Mouse (Mus musculus) midbrain, embryonic 14.5 days (tissue): Measurements from ENCODE around the gene Atp7b. TPM values are rescaled to one million over a fixed set of nuclear protein-coding genes. Genes with fewer than 3 reads are reported as not detected.

Experiments used
- ATAC-seq: fragments of 200-750 bp; cut with Nextera tagmentation; 2 replicates; pipeline ENCODE4 v1.8.0; 2017; ENCODE audit warnings: moderate number of reproducible peaks, moderate library complexity; ENCODE audit not compliant: low FRiP score, low TSS enrichment
- DNase-seq: peaks from one replicate; pipeline ENCODE4 v3.0.0-alpha.2; 2015
- H3K27ac ChIP-seq: fragments of 300-500 bp; sonication (generic); replicated peaks from 2 replicates; pipeline ENCODE4 v1.5.1; 2014; ENCODE audit warnings: mild to moderate bottlenecking, low read depth, low read length, moderate library complexity
- H3K27me3 ChIP-seq: fragments of 300-500 bp; sonication (generic); 2 replicates; pipeline ENCODE4 v1.6.1; 2014; ENCODE audit warnings: low read length, control low read depth, mixed read lengths; ENCODE audit not compliant: control insufficient read depth, insufficient read depth
- H3K36me3 ChIP-seq: fragments of 300-500 bp; sonication (generic); 2 replicates; pipeline ENCODE4 v1.6.1; 2014; ENCODE audit warnings: low read length, control low read depth; ENCODE audit not compliant: control insufficient read depth, insufficient read depth
- H3K4me1 ChIP-seq: fragments of 300-500 bp; sonication (generic); 2 replicates; pipeline ENCODE4 v1.6.1; 2014; ENCODE audit warnings: mild to moderate bottlenecking, antibody characterized with exemption, low read length, control low read depth; ENCODE audit not compliant: control insufficient read depth, insufficient read depth
- H3K4me2 ChIP-seq: fragments of 300-500 bp; sonication (generic); 2 replicates; pipeline ENCODE4 v1.6.1; 2014; ENCODE audit warnings: mild to moderate bottlenecking, low read length, moderate library complexity
- H3K4me3 ChIP-seq: fragments of 300-500 bp; sonication (generic); replicated peaks from 2 replicates; pipeline ENCODE4 v1.5.1; 2014; ENCODE audit warnings: low read depth, low read length
- H3K9ac ChIP-seq: fragments of 300-500 bp; sonication (generic); replicated peaks from 2 replicates; pipeline ENCODE4 v1.6.1; 2014; ENCODE audit warnings: mild to moderate bottlenecking, low read length, moderate library complexity
- H3K9me3 ChIP-seq: fragments of 300-500 bp; sonication (generic); 2 replicates; pipeline ENCODE4 v1.6.1; 2016; ENCODE audit warnings: low read length, control low read depth, mixed read lengths; ENCODE audit not compliant: control insufficient read depth
- WGBS: fragments of 180-500 bp; shearing (Covaris S2); extraction: QIAGEN DNeasy Blood & Tissue Kit; methylation state at CpG from one replicate; pipeline ENCODE4 v1.1.7; 2014; 5-methylcytosine and 5-hydroxymethylcytosine counted together
- polyA plus RNA-seq: library from polyadenylated mRNA; unstranded; fragments of >200 nt; fragmentation: Nextera tagmentation; extraction: Ambion mirVana; gene quantifications from 2 replicates; pipeline ENCODE4 v1.2.1, GENCODE M21; 2014

The Atp7b gene
- polyA plus RNA-seq, 1 experiment from 2014 or later = 1.5 TPM

DNA sequence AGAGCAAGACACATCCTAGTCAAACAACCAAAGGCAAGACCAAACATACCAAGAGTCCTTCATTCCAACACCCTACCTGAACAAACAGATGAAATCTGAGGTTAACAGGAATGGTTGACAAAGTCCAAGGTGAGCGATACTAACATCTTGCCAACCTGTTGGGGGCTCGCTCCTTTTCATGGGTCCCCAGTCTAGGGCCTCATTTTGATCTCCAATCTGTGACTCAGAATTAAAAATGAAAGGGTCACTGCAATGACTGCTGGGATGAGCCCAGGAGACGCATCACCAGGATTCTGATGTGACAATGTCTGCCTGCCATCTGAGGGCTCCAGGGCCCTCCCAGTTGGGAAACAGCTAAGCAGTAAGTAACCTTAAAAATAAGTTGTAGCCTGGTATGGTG lies 90.6 kb downstream of the Atp7b start, which contains the start of gene Ccdc70:
Gene Ccdc70 (plus strand): TSS at position 301 of the 400 bp plus-strand sequence.
- no peak within 1 kb of the TSS for H3K9ac ChIP-seq
- H3K9me3 ChIP-seq = no peaks in the 10 kb centered on the region
- no peak for ATAC-seq
- no peaks in the 10 kb centered on the region for H3K27me3 ChIP-seq
- no peak within 1 kb of the TSS for H3K4me3 ChIP-seq
- WGBS = 92% methylated on average over 3 of the region's 3 CpGs
- no peak within 1 kb of the TSS for H3K27ac ChIP-seq
- DNase-seq = no peak
- H3K4me1 ChIP-seq = no peaks in the 10 kb centered on the region
- no peak within 1 kb of the TSS for H3K4me2 ChIP-seq
- no peaks in the 10 kb centered on the region for H3K36me3 ChIP-seq

DNA sequence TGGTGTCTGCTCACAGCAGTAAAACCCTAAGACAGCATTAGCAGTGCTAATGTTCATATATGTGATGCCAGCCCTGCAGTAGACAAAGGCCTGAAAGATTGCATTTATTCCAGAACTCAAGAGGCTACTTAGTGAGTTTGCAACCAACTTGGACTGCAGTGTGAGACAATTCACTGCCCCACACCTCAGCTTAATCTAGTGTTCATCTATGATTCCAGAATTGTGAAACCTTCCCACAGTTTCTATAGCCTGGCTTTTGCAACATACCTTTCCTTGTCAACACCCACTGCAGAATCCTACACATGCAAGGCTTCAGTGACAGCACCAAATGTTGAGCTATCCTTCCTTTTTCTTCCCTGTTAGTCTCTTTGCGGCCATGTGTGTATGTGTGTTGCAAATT lies 93.5 kb downstream of the Atp7b start:
- H3K9ac ChIP-seq = no peak overlapping the region
- H3K9me3 ChIP-seq = no peaks in the 10 kb centered on the region
- no peak overlapping the region for H3K4me3 ChIP-seq
- 95% methylated on average over 1 of the region's 1 CpGs for WGBS
- no peaks in the 10 kb centered on the region for H3K36me3 ChIP-seq
- no peaks in the 10 kb centered on the region for H3K4me1 ChIP-seq
- ATAC-seq (no peak), DNase-seq (no peak)
- no peaks in the 10 kb centered on the region for H3K27me3 ChIP-seq
- no peak overlapping the region for H3K27ac ChIP-seq
- H3K4me2 ChIP-seq = no peak overlapping the region

DNA sequence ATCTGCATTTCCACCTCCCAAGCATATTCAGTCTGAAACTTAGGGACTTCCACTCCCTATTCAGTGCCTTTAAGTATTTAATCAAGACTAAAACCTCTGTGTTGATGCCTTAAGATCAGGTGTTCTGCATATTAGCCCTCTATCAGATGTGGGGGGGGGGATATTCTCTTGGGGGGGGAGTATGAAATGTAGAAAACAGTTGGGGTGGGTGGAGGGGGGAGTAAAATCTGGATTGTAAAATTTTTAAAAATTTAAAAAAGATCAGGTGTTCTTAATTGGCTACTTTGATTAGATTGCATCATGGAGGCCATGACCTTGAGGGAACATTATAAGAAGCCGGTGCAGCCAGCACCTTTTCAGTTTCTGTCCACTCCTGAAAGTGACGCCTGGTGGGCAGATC lies 101.7 kb downstream of the Atp7b start, which contains the start of gene Fam90a1a:
Gene Fam90a1a (plus strand): TSS at position 301 of the 400 bp plus-strand sequence.
- no peak within 1 kb of the TSS for H3K9ac ChIP-seq
- ATAC-seq (no peak), DNase-seq (no peak)
- no peak within 1 kb of the TSS for H3K27ac ChIP-seq
- no peaks in the 10 kb centered on the region for H3K36me3 ChIP-seq
- no peak within 1 kb of the TSS for H3K4me2 ChIP-seq
- no peaks in the 10 kb centered on the region for H3K9me3 ChIP-seq
- WGBS = 89% methylated on average over 2 of the region's 2 CpGs
- H3K27me3 ChIP-seq = no peaks in the 10 kb centered on the region
- H3K4me3 ChIP-seq = no peak within 1 kb of the TSS
- no peaks in the 10 kb centered on the region for H3K4me1 ChIP-seq

DNA sequence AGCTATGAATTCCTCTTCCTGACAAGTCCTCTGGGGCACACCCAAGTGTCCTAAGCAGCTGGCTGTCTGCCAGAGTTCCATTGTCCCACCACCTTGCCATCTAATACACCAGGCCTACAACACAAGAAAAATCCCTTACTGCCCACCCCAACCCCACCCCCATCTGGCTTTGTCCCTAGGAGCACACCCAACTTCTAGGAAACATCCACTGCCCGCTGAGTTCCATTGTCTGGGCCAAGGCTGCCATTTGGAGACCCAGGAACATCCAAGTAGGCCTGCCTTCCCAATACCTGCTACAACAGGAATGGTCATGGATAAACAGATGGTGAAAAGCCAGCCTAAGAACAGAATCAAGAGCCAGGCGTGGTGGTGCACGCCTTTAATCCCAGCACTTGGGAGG lies 103.8 kb downstream of the Atp7b start:
- ATAC-seq (no peak), DNase-seq (no peak)
- Histone ChIP-seq H3K9ac (no peak overlapping the region), H3K27ac (no peak overlapping the region), H3K36me3 (no peaks in the 10 kb centered on the region), H3K9me3 (no peaks in the 10 kb centered on the region), H3K4me1 (no peaks in the 10 kb centered on the region), H3K4me3 (no peak overlapping the region), H3K4me2 (no peak overlapping the region), H3K27me3 (no peaks in the 10 kb centered on the region)
- WGBS = 82% methylated on average over 3 of the region's 3 CpGs

DNA sequence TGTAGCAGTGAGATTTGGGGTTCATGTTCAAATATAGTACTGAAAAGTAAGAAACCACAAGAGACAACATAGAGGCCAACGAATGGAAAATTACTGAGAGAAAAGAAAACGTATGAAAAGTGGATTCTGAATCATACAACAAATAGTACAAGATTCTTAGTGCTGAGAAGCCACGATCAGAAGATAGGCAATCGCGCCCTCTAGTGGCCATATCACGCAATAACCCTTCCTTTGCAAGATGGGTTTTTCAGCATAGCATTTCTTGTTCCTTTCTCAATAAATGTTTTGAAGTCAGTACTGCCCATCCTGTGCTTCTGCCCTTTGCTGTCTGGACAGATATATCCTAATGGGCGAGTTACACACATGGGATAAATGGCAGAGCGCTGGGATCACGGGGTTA lies 104.8 kb downstream of the Atp7b start:
- Histone ChIP-seq H3K4me1 (no peaks in the 10 kb centered on the region), H3K4me2 (no peak overlapping the region), H3K27me3 (no peaks in the 10 kb centered on the region), H3K4me3 (no peak overlapping the region), H3K36me3 (no peaks in the 10 kb centered on the region), H3K9ac (no peak overlapping the region), H3K27ac (no peak overlapping the region), H3K9me3 (no peaks in the 10 kb centered on the region)
- peak; percentile 79 for DNase-seq
- no peak for ATAC-seq
- WGBS = 7% methylated on average over 9 of the region's 9 CpGs

DNA sequence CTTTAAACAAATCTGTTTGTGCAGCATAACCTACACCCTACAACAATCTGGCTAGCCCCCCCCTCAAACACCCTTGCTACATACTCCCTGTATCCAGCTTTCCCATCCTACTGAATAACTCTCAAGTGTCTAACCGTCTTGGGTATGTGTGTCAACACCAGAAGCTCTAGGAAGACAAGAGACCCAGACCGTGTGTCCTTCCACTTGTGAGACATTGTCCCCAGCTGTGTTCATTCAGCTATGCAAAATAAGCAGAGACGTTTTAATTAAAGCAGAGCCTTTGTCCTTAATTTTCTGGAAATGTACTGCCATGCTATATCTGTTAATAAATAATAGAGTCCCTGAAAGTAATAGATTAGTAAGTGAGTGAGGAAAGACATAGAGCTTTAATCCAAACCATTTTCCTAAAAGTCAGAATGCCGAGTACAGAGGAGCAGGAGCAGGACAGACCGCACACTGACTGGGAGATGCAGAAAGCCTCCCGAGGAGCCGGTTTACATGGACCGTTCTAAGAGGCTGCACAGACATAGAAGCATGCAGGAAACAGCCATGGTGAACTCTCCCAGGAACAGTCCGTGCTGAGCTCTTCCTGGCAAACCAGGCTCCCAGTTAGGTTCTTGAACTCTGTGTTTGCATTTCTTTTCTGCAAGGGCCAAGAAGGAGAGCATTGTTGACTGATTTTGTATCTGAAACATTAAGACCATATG lies 112.6 kb downstream of the Atp7b start:
- no peak for ATAC-seq
- Histone ChIP-seq H3K36me3 (no peaks in the 10 kb centered on the region), H3K4me2 (no peak overlapping the region), H3K27me3 (no peaks in the 10 kb centered on the region), H3K27ac (no peak overlapping the region), H3K4me1 (no peaks in the 10 kb centered on the region), H3K4me3 (no peak overlapping the region), H3K9ac (no peak overlapping the region), H3K9me3 (no peaks in the 10 kb centered on the region)
- no peak for DNase-seq
- 58% methylated on average over 9 of the region's 9 CpGs for WGBS

DNA sequence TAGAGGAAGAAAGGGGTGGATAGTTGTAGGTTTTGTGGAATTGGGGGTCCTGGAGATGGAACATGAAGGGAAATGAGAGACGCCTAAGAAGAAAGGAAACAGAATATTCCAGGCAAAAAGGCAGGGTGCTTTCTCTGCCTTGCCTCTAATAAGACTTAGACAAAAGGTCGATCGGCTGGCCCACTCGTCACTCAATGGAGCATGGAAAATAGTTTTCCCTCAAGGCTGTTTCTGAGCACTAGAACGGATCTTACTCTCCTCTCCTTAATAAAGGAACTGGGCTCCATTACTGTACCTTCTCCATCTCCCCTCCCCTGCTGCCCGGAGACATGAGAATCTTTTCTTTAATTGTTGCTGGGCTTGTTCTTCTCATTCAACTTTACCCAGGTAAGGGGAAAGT lies 113.6 kb downstream of the Atp7b start, which contains the start of gene Defb13:
Gene Defb13 (plus strand): TSS at position 301 of the 400 bp plus-strand sequence.
- Histone ChIP-seq H3K9ac (no peak within 1 kb of the TSS), H3K9me3 (no peaks in the 10 kb centered on the region), H3K27ac (no peak within 1 kb of the TSS), H3K4me1 (no peaks in the 10 kb centered on the region), H3K27me3 (no peaks in the 10 kb centered on the region), H3K36me3 (no peaks in the 10 kb centered on the region), H3K4me3 (no peak within 1 kb of the TSS), H3K4me2 (no peak within 1 kb of the TSS)
- ATAC-seq (no peak), DNase-seq (no peak)
- WGBS = 87% methylated on average over 6 of the region's 6 CpGs

Other genes starting within 250 kb of the Atp7b start
- gene Defb50, start 236.8 kb downstream of the Atp7b start, polyA plus RNA-seq = not detected in 2 replicates
- not detected in 2 replicates for gene Defb2, start 220.4 kb downstream of the Atp7b start, polyA plus RNA-seq
- gene Defb10, start 201.4 kb downstream of the Atp7b start, polyA plus RNA-seq = not detected in 2 replicates
- gene Defb9, start 174.9 kb downstream of the Atp7b start, polyA plus RNA-seq = not detected in 2 replicates
- 2.4 TPM in 1 of 2 replicates, not detected in the other for gene Defb11, start 153.9 kb downstream of the Atp7b start, polyA plus RNA-seq
- not detected in 2 replicates for gene Defb15, start 127.6 kb downstream of the Atp7b start, polyA plus RNA-seq
- gene Defb35, start 122.0 kb downstream of the Atp7b start, polyA plus RNA-seq = not detected in 2 replicates
- gene Defb13, start 113.5 kb downstream of the Atp7b start, polyA plus RNA-seq = not detected in 2 replicates
- not detected in 2 replicates for gene Fam90a1a, start 101.6 kb downstream of the Atp7b start, polyA plus RNA-seq
- not detected in 2 replicates for gene Ccdc70, start 90.5 kb downstream of the Atp7b start, polyA plus RNA-seq
- gene Alg11, start 416 bp upstream of the Atp7b start, polyA plus RNA-seq = 27.0 and 37.3 TPM in 2 replicates
- gene Nek5, start 64.7 kb upstream of the Atp7b start, polyA plus RNA-seq = 0.28 and 0.49 TPM in 2 replicates
- gene Nek3, start 106.1 kb upstream of the Atp7b start, polyA plus RNA-seq = 6.1 and 9.2 TPM in 2 replicates
- 8.3 and 15.5 TPM in 2 replicates for gene Ckap2, start 125.5 kb upstream of the Atp7b start, polyA plus RNA-seq
- 36.1 and 39.9 TPM in 2 replicates for gene Vps36, start 132.5 kb upstream of the Atp7b start, polyA plus RNA-seq
- 3.8 and 7.9 TPM in 2 replicates for gene Thsd1, start 167.0 kb upstream of the Atp7b start, polyA plus RNA-seq
- gene Tpte, start 223.1 kb upstream of the Atp7b start, polyA plus RNA-seq = not detected in 2 replicates